In the genomic region with DNA sequence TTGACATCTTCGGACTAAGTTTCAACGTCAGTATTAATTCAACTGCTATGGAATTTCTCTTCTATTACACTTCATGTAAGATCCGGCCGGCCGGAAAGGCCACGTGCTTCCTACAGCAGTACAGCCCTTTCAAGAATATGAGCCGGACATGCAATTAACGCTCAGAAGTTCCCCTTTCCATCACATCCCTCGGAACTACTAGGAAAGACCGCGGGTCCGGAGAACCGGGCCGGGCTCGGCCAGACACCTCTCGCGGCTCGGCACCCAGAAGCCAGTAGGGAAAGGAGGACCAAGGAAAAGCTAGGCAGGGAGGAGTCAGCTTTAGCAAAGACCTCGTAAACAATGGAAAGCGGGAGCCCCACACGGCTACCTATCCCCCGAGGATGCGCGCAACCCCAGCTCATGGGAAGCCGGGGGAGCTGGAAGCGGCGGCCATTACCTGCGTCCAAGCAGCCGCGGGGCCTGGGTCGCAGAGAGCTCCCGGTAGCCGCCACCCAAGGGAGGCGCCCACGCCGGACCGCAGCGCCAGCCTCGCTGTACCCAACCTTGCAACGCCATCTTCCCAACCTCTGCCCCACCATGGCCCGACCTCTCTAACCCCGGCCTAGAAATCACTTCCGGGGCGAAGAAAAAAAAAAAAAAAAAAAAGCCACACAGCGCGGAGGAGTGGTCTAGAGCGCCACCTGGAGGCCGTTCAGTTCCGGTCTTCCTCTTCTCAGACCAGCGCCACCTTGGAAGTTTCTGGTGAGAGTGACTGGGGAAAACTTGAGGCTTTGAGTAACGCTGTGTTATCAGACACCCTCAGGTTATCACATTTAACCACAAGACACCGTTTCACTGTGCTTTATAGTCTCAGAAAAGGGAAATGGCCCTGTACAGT, we compare ENCODE assay signal across 8 mouse cellular contexts. TPM values are rescaled to one million over a fixed set of nuclear protein-coding genes. Genes with fewer than 3 reads are reported as not detected.
A peak's percentile ranks its signal among the peaks of the same experiment; 100 is the strongest.
DNase-seq lines count a peak whose midpoint lies in the region; ATAC-seq and TF ChIP-seq lines count a peak whose summit lies in the region.

Gene Parl, minus strand, starts transcription at position 618 of the 880 bp plus-strand sequence.

- H3K4me2 ChIP-seq in embryonic facial prominence, embryonic 15.5 days (replicated peaks): peak within 1 kb of the TSS; percentile 69
- H3K4me2 ChIP-seq in limb, embryonic 15.5 days: peak within 1 kb of the TSS; percentile 68

- peaks cover 4% of the 10 kb centered on the region for H3K36me3 ChIP-seq in embryonic facial prominence, embryonic 15.5 days
- H3K36me3 ChIP-seq in limb, embryonic 15.5 days: peaks cover 7% of the 10 kb centered on the region

- peak; percentile 99 for DNase-seq in 416B (ENCODE audit: low read depth)
- DNase-seq in heart, adult 8-10 months (ENCODE audit: low spot score): peak; percentile 73
- peak; percentile 82 for DNase-seq in kidney, adult 9 months
- peak; percentile 26 to 59 for DNase-seq in monocyte, adult 2 months (ENCODE audit: low read depth in 1 of 2, low spot score in 2 of 2)
- DNase-seq in spleen, postnatal 36 days (ENCODE audit: low spot score in 2 of 2): peak; percentile 71 to 79

- no peaks in the 10 kb centered on the region; the same call in 1 of the 2 replicates for H3K4me1 ChIP-seq in bone marrow, adult 2 months (ENCODE audit: control insufficient read depth, insufficient read depth, low read length)
- peaks cover 20% of the 10 kb centered on the region for H3K4me1 ChIP-seq in embryonic facial prominence, embryonic 15.5 days
- peaks cover 15% of the 10 kb centered on the region for H3K4me1 ChIP-seq in limb, embryonic 15.5 days

- peak; percentile 87 for TF ChIP-seq CTCF in bone marrow, adult 2 months (IDR thresholded peaks at IDR 0.05; ENCODE audit: control insufficient read depth, insufficient read depth, low read length)

- no peaks in the 10 kb centered on the region for H3K27me3 ChIP-seq in embryonic facial prominence, embryonic 15.5 days
- H3K27me3 ChIP-seq in limb, embryonic 15.5 days: no peaks in the 10 kb centered on the region

- H3K4me3 ChIP-seq in bone marrow, adult 2 months (replicated peaks; ENCODE audit: control insufficient read depth, low read depth, low read length): peak within 1 kb of the TSS; percentile 76
- H3K4me3 ChIP-seq in embryonic facial prominence, embryonic 15.5 days (replicated peaks): peak within 1 kb of the TSS; percentile 93
- peak within 1 kb of the TSS; percentile 93 for H3K4me3 ChIP-seq in limb, embryonic 15.5 days

- H3K9ac ChIP-seq in embryonic facial prominence, embryonic 15.5 days: peak within 1 kb of the TSS; percentile 78
- H3K9ac ChIP-seq in limb, embryonic 15.5 days: peak within 1 kb of the TSS; percentile 72

- under 1% methylated on average over 52 of the region's 52 CpGs for WGBS in bone marrow, adult 2 months
- under 1% methylated on average over 52 of the region's 52 CpGs for WGBS in embryonic facial prominence, embryonic 15.5 days
- under 1% methylated on average over 51 of the region's 52 CpGs for WGBS in limb, embryonic 15.5 days

- peak; percentile 25; the same call in 1 of the 2 replicates for TF ChIP-seq POLR2A in bone marrow, adult 2 months (IDR thresholded peaks at IDR 0.05; ENCODE audit: borderline replicate concordance, control insufficient read depth, low read depth, low read length)

- peak within 1 kb of the TSS; percentile 65 for H3K27ac ChIP-seq in bone marrow, adult 2 months (ENCODE audit: control insufficient read depth, insufficient read depth, low read depth, low read length, poor library complexity)
- peak within 1 kb of the TSS; percentile 74 for H3K27ac ChIP-seq in embryonic facial prominence, embryonic 15.5 days (replicated peaks)
- peak within 1 kb of the TSS; percentile 80 for H3K27ac ChIP-seq in limb, embryonic 15.5 days

- no peaks in the 10 kb centered on the region for H3K9me3 ChIP-seq in embryonic facial prominence, embryonic 15.5 days (replicated peaks)
- no peaks in the 10 kb centered on the region for H3K9me3 ChIP-seq in limb, embryonic 15.5 days

- peak; percentile 83 for ATAC-seq in embryonic facial prominence, embryonic 15.5 days (ENCODE audit: insufficient number of reproducible peaks, low FRiP score, low TSS enrichment, low read depth)
- ATAC-seq in limb, embryonic 15.5 days (ENCODE audit: insufficient number of reproducible peaks, low FRiP score, low TSS enrichment, low read depth): peak; percentile 78

RNA-seq across cellular contexts. Expression of gene Parl, which starts in this region (rescaled TPM):
- 57.4 and 96.3 TPM in 2 replicates for polyA plus RNA-seq in bone marrow, adult 2 months (2011; ENCODE audit: insufficient read depth, insufficient read length, low replicate concordance, missing spikeins)
- 92.6 and 94.9 TPM in 2 replicates for polyA plus RNA-seq in embryonic facial prominence, embryonic 15.5 days (2015; fragmentation: Nextera tagmentation; extraction: Ambion mirVana)
- total RNA-seq in heart, adult 8-10 months (2022): 10 to 100 TPM; 73.8 to 97.0 (median 84.2) TPM
- 88.4 and 99.6 TPM in 2 replicates for polyA plus RNA-seq in limb, embryonic 15.5 days (2015; fragmentation: Nextera tagmentation; extraction: Ambion mirVana)

Comparison
In these comparisons a context has a peak if more than half of its experiments do, and no peak if none do; other contexts are left out.
1. Peak in every context shown above with its lines: DNase-seq, ATAC-seq, H3K4me3 ChIP-seq and H3K27ac ChIP-seq.
2. DNase-seq: peak in every context shown above with its lines; median percentile 99 in 416B; 82 in kidney, adult 9 months; 75 in spleen, postnatal 36 days; 73 in heart, adult 8-10 months; 42 in monocyte, adult 2 months.